In genomic region chr1:112703939-112704338, GRCm38 (mm10) we compare ENCODE assay signal across 18 mouse cellular contexts.
DNase-seq lines count a peak whose midpoint lies in the region; ATAC-seq and TF ChIP-seq lines count a peak whose summit lies in the region.
"Had no signal": no experiment of that assay in that cellular context is flagged by ENCODE, and none has a peak within 500 bp of the region (broad histone marks: within the 10 kb centered on the region; RNA-seq: fewer than 3 reads in every experiment).

No protein-coding gene starts in this region.

- H3K4me1 ChIP-seq in kidney, postnatal 0 days (replicated peaks; ENCODE audit: insufficient read depth, low read length): no peaks in the 10 kb centered on the region
- H3K4me1 ChIP-seq in ES-E14 (ENCODE audit: control insufficient read depth in 2 of 2, insufficient read depth in 2 of 2, low read length in 2 of 2, poor library complexity in 1 of 2): no peaks in the 10 kb centered on the region
- no peaks in the 10 kb centered on the region for H3K4me1 ChIP-seq in embryonic facial prominence, embryonic 14.5 days (ENCODE audit: control insufficient read depth, insufficient read depth, low read length)
- H3K4me1 ChIP-seq in lung, adult 2 months (ENCODE audit: control insufficient read depth, insufficient read depth, low read length): no peaks in the 10 kb centered on the region
- H3K4me1 ChIP-seq: embryonic facial prominence, embryonic 15.5 days; forebrain, embryonic 13.5 days; heart, embryonic 12.5 days; liver, embryonic 12.5 days had no signal

- no peaks in the 10 kb centered on the region for H3K36me3 ChIP-seq in kidney, postnatal 0 days (ENCODE audit: insufficient read depth, low read length)
- H3K36me3 ChIP-seq in ES-E14 (ENCODE audit: control insufficient read depth, insufficient read depth, low read length, poor library complexity, severe bottlenecking): no peaks in the 10 kb centered on the region
- H3K36me3 ChIP-seq in embryonic facial prominence, embryonic 14.5 days (ENCODE audit: control insufficient read depth, insufficient read depth, low read length): no peaks in the 10 kb centered on the region
- H3K36me3 ChIP-seq: embryonic facial prominence, embryonic 15.5 days; heart, embryonic 12.5 days; liver, embryonic 12.5 days had no signal

- H3K4me3 ChIP-seq in kidney, postnatal 0 days (replicated peaks; ENCODE audit: low read depth, low read length): no peak overlapping the region
- no peak overlapping the region for H3K4me3 ChIP-seq in ES-E14 (ENCODE audit: insufficient read depth in 1 of 2, low read depth in 1 of 2, low read length in 2 of 2, poor library complexity in 1 of 2, severe bottlenecking in 1 of 2)
- no peak overlapping the region for H3K4me3 ChIP-seq in embryonic facial prominence, embryonic 14.5 days (ENCODE audit: low read depth, low read length)
- no peak overlapping the region for H3K4me3 ChIP-seq in lung, adult 2 months (replicated peaks; ENCODE audit: extremely low read depth, low read depth, low read length)
- H3K4me3 ChIP-seq: embryonic facial prominence, embryonic 15.5 days; forebrain, embryonic 13.5 days; heart, embryonic 12.5 days; liver, embryonic 12.5 days had no signal

- no peaks in the 10 kb centered on the region for H3K27me3 ChIP-seq in kidney, postnatal 0 days (ENCODE audit: insufficient read depth, low read length)
- H3K27me3 ChIP-seq in embryonic facial prominence, embryonic 14.5 days (replicated peaks; ENCODE audit: control insufficient read depth, insufficient read depth, low read length): no peaks in the 10 kb centered on the region
- H3K27me3 ChIP-seq: embryonic facial prominence, embryonic 15.5 days; forebrain, embryonic 13.5 days; heart, embryonic 12.5 days; liver, embryonic 12.5 days had no signal

- TF ChIP-seq CTCF in kidney, postnatal 0 days (IDR thresholded peaks at IDR 0.05; ENCODE audit: low read depth): peak; percentile 63
- no peak for TF ChIP-seq CTCF in lung, adult 2 months (IDR thresholded peaks at IDR 0.05; ENCODE audit: insufficient read depth, low read length)

- no peak for ATAC-seq in kidney, postnatal 0 days (replicated peaks; ENCODE audit: low FRiP score, low read depth)
- ATAC-seq in embryonic facial prominence, embryonic 14.5 days (ENCODE audit: low read depth): no peak
- ATAC-seq: forebrain, embryonic 13.5 days; liver, embryonic 12.5 days had no signal

- H3K9me3 ChIP-seq in kidney, postnatal 0 days (replicated peaks; ENCODE audit: low read length): no peaks in the 10 kb centered on the region
- H3K9me3 ChIP-seq in ES-E14 (ENCODE audit: control insufficient read depth, insufficient read depth, low read depth, low read length): no peaks in the 10 kb centered on the region
- no peaks in the 10 kb centered on the region for H3K9me3 ChIP-seq in embryonic facial prominence, embryonic 14.5 days (ENCODE audit: control insufficient read depth, low read length)
- H3K9me3 ChIP-seq: embryonic facial prominence, embryonic 15.5 days; forebrain, embryonic 13.5 days; liver, embryonic 12.5 days had no signal

- TF ChIP-seq POLR2A in lung, adult 2 months (IDR thresholded peaks at IDR 0.05; ENCODE audit: borderline replicate concordance, extremely low read depth, low read depth, low read length): no peak

- H3K27ac ChIP-seq in kidney, postnatal 0 days: no peak overlapping the region
- H3K27ac ChIP-seq in ES-E14 (ENCODE audit: insufficient read depth, low read depth, low read length, poor library complexity, severe bottlenecking): no peak overlapping the region
- H3K27ac ChIP-seq in embryonic facial prominence, embryonic 14.5 days (replicated peaks; ENCODE audit: low read depth, low read length): no peak overlapping the region
- H3K27ac ChIP-seq: embryonic facial prominence, embryonic 15.5 days; forebrain, embryonic 13.5 days; liver, embryonic 12.5 days had no signal

- no peak overlapping the region for H3K9ac ChIP-seq in kidney, postnatal 0 days (ENCODE audit: low read depth, low read length)
- H3K9ac ChIP-seq in ES-E14 (ENCODE audit: insufficient read depth, low read depth, low read length, poor library complexity, severe bottlenecking): no peak overlapping the region
- H3K9ac ChIP-seq in embryonic facial prominence, embryonic 14.5 days (ENCODE audit: low read depth, low read length): no peak overlapping the region
- H3K9ac ChIP-seq: embryonic facial prominence, embryonic 15.5 days; forebrain, embryonic 13.5 days; heart, embryonic 12.5 days; liver, embryonic 12.5 days had no signal

- DNase-seq in embryo, embryonic 11 days: peak; percentile 4
- no peak for DNase-seq in embryo, embryonic 10 days (ENCODE audit: low spot score)
- DNase-seq in kidney, postnatal 0 days (ENCODE audit: low spot score): peak; percentile 67
- DNase-seq in kidney, adult 8-10 months: no peak
- DNase-seq in ES-E14 (ENCODE audit: low read depth, low spot score): peak; percentile 1
- DNase-seq in embryonic facial prominence, embryonic 14.5 days (ENCODE audit: low spot score): peak; percentile 7
- no peak for DNase-seq in lung, adult 2 months
- no peak for DNase-seq in frontal cortex, postnatal 14 days (ENCODE audit: low spot score in 2 of 2)
- DNase-seq: B cell, adult 2 months; gastrocnemius, postnatal 14 days; kidney, adult 11 months; layer of hippocampus, adult 9-11 months; lung, postnatal 10 days had no signal

- no peak overlapping the region for H3K4me2 ChIP-seq in kidney, postnatal 0 days (ENCODE audit: low read length)
- no peak overlapping the region for H3K4me2 ChIP-seq in embryonic facial prominence, embryonic 14.5 days (ENCODE audit: low read depth, low read length)
- H3K4me2 ChIP-seq: embryonic facial prominence, embryonic 15.5 days; forebrain, embryonic 13.5 days; heart, embryonic 12.5 days; liver, embryonic 12.5 days; midbrain, embryonic 11.5 days had no signal

- in situ Hi-C loops in ES-E14 (cut with MboI; ENCODE audit: low sequenced_read_pairs in 2 of 2, unreplicated experiment in 2 of 2): no loop called here

TF ChIP-seq in ES-E14, 5 proteins besides CTCF, POLR2A, EP300 and RAD21:
- TF ChIP-seq CHD2 (IDR thresholded peaks at IDR 0.05; ENCODE audit: low read depth, low read length) (no peak), ZNF384 (IDR thresholded peaks at IDR 0.05; ENCODE audit: low read depth, low read length) (no peak), ZC3H11A (IDR thresholded peaks at IDR 0.05; ENCODE audit: borderline replicate concordance, low read depth, low read length) (0 out of 2 replicates have a peak, but pooled peaks have one; percentile 12)

Comparison
In these comparisons a context has a peak if more than half of its experiments do, and no peak if none do; other contexts are left out.
1. DNase-seq: peak in embryo, embryonic 11 days (single experiment), kidney, postnatal 0 days (single experiment), ES-E14 (single experiment) and embryonic facial prominence, embryonic 14.5 days (single experiment); none in embryo, embryonic 10 days (single experiment), kidney, adult 8-10 months (0 of 2), lung, adult 2 months (single experiment) and frontal cortex, postnatal 14 days (0 of 2).